Mouse (Mus musculus) midbrain, embryonic 11.5 days (tissue): ENCODE results near the gene Thap3. TPM values are rescaled to one million over a fixed set of nuclear protein-coding genes. Genes with fewer than 3 reads are reported as not detected.

Source experiments
- ATAC-seq: fragments of 200-750 bp; cut with Nextera tagmentation; 2 replicates; pipeline ENCODE4 v1.8.0; 2017; ENCODE audit warnings: moderate TSS enrichment, moderate library complexity; ENCODE audit not compliant: low FRiP score
- DNase-seq: peaks from one replicate; pipeline ENCODE4 v3.0.0; 2015; ENCODE audit warnings: low spot score; ENCODE audit errors: missing footprints
- H3K27ac ChIP-seq: fragments of 300-500 bp; sonication (generic); 2 replicates; pipeline ENCODE4 v1.5.1; 2014; ENCODE audit warnings: low read depth, low read length
- H3K27me3 ChIP-seq: fragments of 300-500 bp; sonication (generic); 2 replicates; pipeline ENCODE4 v1.6.1; 2014; ENCODE audit warnings: mild to moderate bottlenecking, low read length, moderate library complexity, mixed read lengths; ENCODE audit not compliant: control insufficient read depth, insufficient read depth
- H3K36me3 ChIP-seq: fragments of 300-500 bp; sonication (generic); 2 replicates; pipeline ENCODE4 v1.6.1; 2014; ENCODE audit warnings: mild to moderate bottlenecking, low read length, moderate library complexity, mixed read lengths; ENCODE audit not compliant: control insufficient read depth, insufficient read depth
- H3K4me1 ChIP-seq: fragments of 300-500 bp; sonication (generic); 2 replicates; pipeline ENCODE4 v1.6.1; 2014; ENCODE audit warnings: low read length; ENCODE audit not compliant: control insufficient read depth, insufficient read depth
- H3K4me2 ChIP-seq: fragments of 300-500 bp; sonication (generic); 2 replicates; pipeline ENCODE4 v1.6.1; 2014; ENCODE audit warnings: mild to moderate bottlenecking, moderate library complexity
- H3K4me3 ChIP-seq: fragments of 300-500 bp; sonication (generic); 2 replicates; pipeline ENCODE4 v1.5.1; 2014; ENCODE audit warnings: low read depth, low read length
- H3K9ac ChIP-seq: fragments of 300-500 bp; sonication (generic); 2 replicates; pipeline ENCODE4 v1.6.1; 2014; ENCODE audit warnings: low read length
- H3K9me3 ChIP-seq: fragments of 300-500 bp; sonication (generic); 2 replicates; pipeline ENCODE4 v1.6.1; 2016; ENCODE audit warnings: low read length; ENCODE audit not compliant: control insufficient read depth
- WGBS: fragments of 180-500 bp; shearing (Covaris S2); extraction: QIAGEN DNeasy Blood & Tissue Kit; methylation state at CpG from one replicate; pipeline ENCODE4 v1.1.7; 2014; 5-methylcytosine and 5-hydroxymethylcytosine counted together
- polyA plus RNA-seq: library from polyadenylated mRNA; unstranded; fragments of >200 nt; fragmentation: Nextera tagmentation; extraction: Ambion mirVana; gene quantifications from 2 replicates; pipeline ENCODE4 v1.2.1, GENCODE M21; 2014

The Thap3 gene
- polyA plus RNA-seq, 1 experiment from 2014 or later, result 24.6 TPM

- H3K9me3 ChIP-seq, result no peaks in the 10 kb centered on the region
- 0 out of 2 replicates have a peak overlapping the region, but pooled peaks have one; percentile 20 for H3K9ac ChIP-seq
- no peaks in the 10 kb centered on the region; the same call in 1 of the 2 replicates for H3K36me3 ChIP-seq
- no peak for ATAC-seq
- DNase-seq, result peak; percentile 75
- no peak overlapping the region for H3K4me3 ChIP-seq
- H3K27ac ChIP-seq, result no peak overlapping the region
- H3K27me3 ChIP-seq, result peaks cover 19% of the 10 kb centered on the region
- 80% methylated on average over 8 of the region's 8 CpGs for WGBS
- H3K4me1 ChIP-seq, result peaks cover 26% of the 10 kb centered on the region
- peak overlapping the region; percentile 98 for H3K4me2 ChIP-seq
These were observed 22.5 kb upstream of the Thap3 start for GRCm38 (mm10) chr4:152011171-152011760.

GRCm38 (mm10) chr4:152010707-152011134 lies 21.9 kb upstream of the Thap3 start:
- peak overlapping the region; percentile 66; the same call in 1 of the 2 replicates for H3K9ac ChIP-seq
- H3K27me3 ChIP-seq, result peaks cover 19% of the 10 kb centered on the region
- H3K36me3 ChIP-seq, result no peaks in the 10 kb centered on the region; the same call in 1 of the 2 replicates
- ATAC-seq (no peak), DNase-seq (no peak)
- no peaks in the 10 kb centered on the region for H3K9me3 ChIP-seq
- H3K4me3 ChIP-seq, result peak overlapping the region; percentile 72
- 4% methylated on average over 13 of the region's 13 CpGs for WGBS
- peaks cover 26% of the 10 kb centered on the region for H3K4me1 ChIP-seq
- no peak overlapping the region for H3K27ac ChIP-seq
- peak overlapping the region; percentile 98 for H3K4me2 ChIP-seq

- Histone ChIP-seq H3K9me3 (no peaks in the 10 kb centered on the region), H3K36me3 (no peaks in the 10 kb centered on the region; the same call in 1 of the 2 replicates), H3K4me1 (peaks cover 26% of the 10 kb centered on the region), H3K27ac (no peak overlapping the region), H3K27me3 (peaks cover 19% of the 10 kb centered on the region), H3K4me2 (peak overlapping the region; percentile 98), H3K4me3 (peak overlapping the region; percentile 72), H3K9ac (peak overlapping the region; percentile 66)
- WGBS, result 2% methylated on average over 10 of the region's 10 CpGs
- DNase-seq (peak; percentile 91), ATAC-seq (0 out of 2 replicates have a peak, but pooled peaks have one; percentile 3)
These were observed 21.4 kb upstream of the Thap3 start for GRCm38 (mm10) chr4:152010091-152010706.

- DNase-seq (peak; percentile 94), ATAC-seq (peak; percentile 42)
- H3K4me1 ChIP-seq, result peaks cover 26% of the 10 kb centered on the region
- WGBS, result under 1% methylated on average over 109 of the region's 115 CpGs
- H3K27ac ChIP-seq, result no peak overlapping the region
- peak overlapping the region; percentile 98 for H3K4me2 ChIP-seq
- no peaks in the 10 kb centered on the region for H3K36me3 ChIP-seq
- peak overlapping the region; percentile 66 for H3K9ac ChIP-seq
- peaks cover 19% of the 10 kb centered on the region for H3K27me3 ChIP-seq
- no peaks in the 10 kb centered on the region for H3K9me3 ChIP-seq
- peak overlapping the region; percentile 72 for H3K4me3 ChIP-seq
These were observed 20.6 kb upstream of the Thap3 start for GRCm38 (mm10) chr4:152009076-152010051.

DNA sequence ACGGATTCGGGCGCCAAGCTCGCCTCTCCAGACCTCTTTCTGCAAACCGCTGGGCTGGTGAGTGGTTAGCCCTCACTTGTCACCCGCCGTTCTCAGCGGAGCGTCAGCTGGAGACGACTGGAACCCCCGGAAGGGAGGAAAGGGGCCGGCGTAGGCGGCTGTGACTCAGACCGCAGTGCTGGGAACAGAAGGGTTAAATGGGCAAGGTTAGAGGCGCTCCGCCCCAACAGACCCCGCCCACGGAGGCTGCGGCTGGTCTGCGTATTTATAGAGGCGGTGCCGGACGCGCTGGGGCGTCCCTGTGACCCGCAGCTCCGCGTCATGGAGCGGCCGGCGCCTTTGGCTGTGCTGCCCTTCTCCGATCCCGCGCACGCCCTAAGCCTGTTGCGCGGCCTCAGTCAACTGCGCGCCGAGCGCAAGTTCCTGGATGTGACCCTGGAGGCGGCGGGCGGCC lies 19.9 kb upstream of the Thap3 start, which contains the start of gene Klhl21:
TSS of gene Klhl21 (plus strand) at position 182 of the 454 bp plus-strand sequence.
- H3K4me1 ChIP-seq, result peaks cover 26% of the 10 kb centered on the region
- under 1% methylated on average over 41 of the region's 45 CpGs for WGBS
- peaks cover 19% of the 10 kb centered on the region for H3K27me3 ChIP-seq
- peak within 1 kb of the TSS; percentile 72 for H3K4me3 ChIP-seq
- DNase-seq (peak; percentile 99), ATAC-seq (peak; percentile 93)
- H3K9me3 ChIP-seq, result no peaks in the 10 kb centered on the region
- no peak within 1 kb of the TSS for H3K27ac ChIP-seq
- H3K4me2 ChIP-seq, result peak within 1 kb of the TSS; percentile 98
- H3K9ac ChIP-seq, result peak within 1 kb of the TSS; percentile 66
- H3K36me3 ChIP-seq, result no peaks in the 10 kb centered on the region

DNA sequence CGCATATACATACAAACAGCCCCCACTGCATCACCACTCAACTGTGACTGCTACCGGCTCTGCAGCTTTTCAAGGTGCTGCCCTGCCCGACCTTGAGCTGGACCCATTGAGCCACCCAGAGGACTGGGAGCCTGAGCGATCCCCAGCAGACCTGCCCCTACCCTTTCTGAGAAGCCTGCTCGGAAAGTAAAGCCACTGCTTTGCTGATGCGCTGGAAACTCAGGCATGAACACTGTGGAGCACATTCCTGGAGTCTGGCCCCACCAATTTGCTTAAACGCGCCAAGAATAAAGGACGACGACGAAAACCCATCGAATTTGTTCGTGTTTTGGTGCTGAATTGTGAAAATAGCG lies 19.3 kb upstream of the Thap3 start:
- peak overlapping the region; percentile 72 for H3K4me3 ChIP-seq
- peaks cover 26% of the 10 kb centered on the region for H3K4me1 ChIP-seq
- no peak for ATAC-seq
- H3K9me3 ChIP-seq, result no peaks in the 10 kb centered on the region
- peak overlapping the region; percentile 66 for H3K9ac ChIP-seq
- no peak overlapping the region for H3K27ac ChIP-seq
- peaks cover 19% of the 10 kb centered on the region for H3K27me3 ChIP-seq
- no peak for DNase-seq
- H3K4me2 ChIP-seq, result peak overlapping the region; percentile 98
- WGBS, result 1% methylated on average over 14 of the region's 14 CpGs
- no peaks in the 10 kb centered on the region for H3K36me3 ChIP-seq

GRCm38 (mm10) chr4:152007481-152008147 lies 18.8 kb upstream of the Thap3 start:
- H3K27me3 ChIP-seq, result peaks cover 19% of the 10 kb centered on the region
- H3K4me3 ChIP-seq, result peak overlapping the region; percentile 72; the same call in 1 of the 2 replicates
- H3K9me3 ChIP-seq, result no peaks in the 10 kb centered on the region
- ATAC-seq, result no peak
- no peak overlapping the region for H3K9ac ChIP-seq
- H3K36me3 ChIP-seq, result no peaks in the 10 kb centered on the region
- peak; percentile 84 for DNase-seq
- H3K4me1 ChIP-seq, result peaks cover 26% of the 10 kb centered on the region
- H3K4me2 ChIP-seq, result peak overlapping the region; percentile 98
- H3K27ac ChIP-seq, result no peak overlapping the region
- 7% methylated on average over 8 of the region's 8 CpGs for WGBS

DNA sequence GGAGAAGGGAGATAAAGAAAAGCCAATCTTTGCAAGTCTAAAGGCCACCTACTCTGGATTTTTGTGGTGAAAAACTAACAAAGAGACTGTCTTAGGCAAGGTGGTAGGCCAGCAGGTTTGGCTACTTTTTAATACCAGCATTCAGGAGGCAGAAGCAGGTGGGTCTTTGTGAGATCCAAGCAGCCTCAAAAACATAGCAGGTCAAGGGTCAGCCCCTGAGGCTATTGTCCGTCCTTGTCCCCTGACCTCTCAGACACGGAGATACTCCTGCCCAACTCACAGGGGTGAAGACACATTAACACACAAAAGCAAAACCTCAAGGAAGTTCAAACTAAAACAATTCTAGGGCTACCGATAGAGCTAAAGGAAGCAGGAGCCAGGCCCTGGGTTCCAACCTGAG lies 18.0 kb upstream of the Thap3 start:
- no peak overlapping the region for H3K4me3 ChIP-seq
- ATAC-seq, result no peak

More for the DNA sequence above, 18.0 kb upstream of the Thap3 start:
- DNase-seq, result peak; percentile 73
- Histone ChIP-seq H3K9me3 (no peaks in the 10 kb centered on the region), H3K4me2 (no peak overlapping the region), H3K27ac (no peak overlapping the region), H3K4me1 (peaks cover 26% of the 10 kb centered on the region), H3K36me3 (no peaks in the 10 kb centered on the region), H3K9ac (no peak overlapping the region), H3K27me3 (peaks cover 19% of the 10 kb centered on the region)
- 14% methylated on average over 3 of the region's 3 CpGs for WGBS
